Mouse (Mus musculus): ENCODE measurements at regions not wholly inside any gene's neighbourhood (a gene's known extent, or its start where the extent isn't known, plus 50 kb on each side); places are given as distances from the start of the nearest gene placed in this dataset.

DNA sequence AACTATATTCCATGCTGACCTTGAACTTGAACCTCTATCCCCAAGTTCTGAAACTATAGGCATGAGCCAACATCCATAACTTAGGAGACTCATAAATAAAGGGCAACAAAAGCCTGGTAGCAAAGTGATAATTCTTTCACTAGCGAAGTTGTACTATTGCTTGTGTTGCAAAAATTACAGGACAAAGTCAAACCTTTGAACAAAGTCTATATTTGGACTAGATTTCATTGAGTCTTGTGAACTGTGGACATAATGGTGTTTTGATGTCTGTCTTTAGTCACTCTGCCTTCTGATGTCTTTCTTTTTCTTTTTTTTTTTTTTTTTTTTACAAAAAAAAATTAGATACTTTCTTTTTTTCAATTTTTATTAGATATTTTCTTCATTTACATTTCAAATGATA, 594.5 kb downstream of the Etv1 start:
- DNase-seq = no peak
